Mouse (Mus musculus) cortical plate, adult 2 months (tissue): ENCODE results near the gene Specc1.

Source experiments
- CTCF ChIP-seq: fragments of 200-500 bp; IDR thresholded peaks from 2 replicates; pipeline ENCODE4 v1.5.1; 2011; ENCODE audit warnings: mild to moderate bottlenecking, control low read depth, low read length; ENCODE audit not compliant: insufficient read depth; ENCODE audit errors: extremely low read depth
- POLR2A ChIP-seq: fragments of 200-500 bp; IDR thresholded peaks from 2 replicates; pipeline ENCODE4 v1.6.1; 2011; ENCODE audit warnings: mild to moderate bottlenecking, low read length, control low read depth; ENCODE audit not compliant: insufficient read depth; ENCODE audit errors: extremely low read depth

DNA sequence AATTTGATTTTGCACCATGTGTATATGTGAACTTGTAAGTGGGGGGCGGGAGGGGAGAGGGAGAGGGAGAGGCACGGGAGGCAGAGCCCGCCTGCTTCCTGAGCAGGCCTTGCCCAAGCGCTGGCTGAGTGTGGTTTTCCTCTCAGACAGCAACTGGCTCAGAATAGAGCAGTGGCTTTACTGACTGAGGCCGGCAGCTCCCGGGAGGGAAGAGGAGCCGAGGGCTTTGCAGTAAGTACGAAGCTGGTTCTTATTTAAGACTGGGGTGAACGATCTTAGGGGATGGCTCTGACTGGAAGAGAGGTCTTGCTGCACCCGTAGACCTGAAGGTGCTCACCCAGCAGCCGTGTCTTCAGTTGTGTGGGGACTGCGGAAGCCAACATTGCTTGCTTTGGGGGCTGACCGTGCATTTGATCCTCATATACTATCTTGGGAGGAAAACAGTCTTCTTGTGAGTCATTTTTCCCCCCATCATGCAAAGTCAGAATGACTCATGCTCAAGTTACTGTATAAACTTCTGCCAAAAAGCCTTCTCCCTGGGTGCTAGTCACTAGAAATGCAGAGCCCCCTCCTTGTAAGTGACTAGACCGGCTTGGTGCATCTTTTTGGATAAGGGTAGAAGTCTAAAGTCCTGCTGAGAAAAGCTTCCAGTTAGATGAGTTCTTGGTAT is 48.8 kb downstream of the Specc1 start:
- TF ChIP-seq CTCF (no peak), POLR2A (peak; percentile 38; the same call in 1 of the 2 replicates)
